ENCODE assay signal across 9 mouse cellular contexts in genomic region chr4:154496991-154497390, GRCm38 (mm10).
DNase-seq lines count a peak whose midpoint lies in the region; ATAC-seq and TF ChIP-seq lines count a peak whose summit lies in the region.
"Had no signal": no experiment of that assay in that cellular context is flagged by ENCODE, and none has a peak within 500 bp of the region (broad histone marks: within the 10 kb centered on the region; RNA-seq: fewer than 3 reads in every experiment).

No protein-coding gene starts in this region.

- no peak for TF ChIP-seq CTCF in ES-Bruce4 (IDR thresholded peaks at IDR 0.05; ENCODE audit: low read depth, low read length)
- no peak for TF ChIP-seq CTCF in cerebellum, adult 2 months (IDR thresholded peaks at IDR 0.05; ENCODE audit: borderline replicate concordance, insufficient read depth, low read depth, low read length)
- no peak for TF ChIP-seq CTCF in layer of hippocampus, adult 2 months (conservative IDR thresholded peaks at IDR 0.05)

- WGBS in cerebellum, adult 2 months: 13% methylated on average over 7 of the region's 7 CpGs
- WGBS in liver, embryonic 16.5 days (ENCODE audit: insufficient replicate concordance): 36% methylated on average over 7 of the region's 7 CpGs

- peaks cover 6% of the 10 kb centered on the region for H3K4me1 ChIP-seq in ES-Bruce4 (ENCODE audit: control insufficient read depth, insufficient read depth, low read length)
- H3K4me1 ChIP-seq in cerebellum, adult 2 months (ENCODE audit: control insufficient read depth, insufficient read depth, low read length): peaks cover 8% of the 10 kb centered on the region
- H3K4me1 ChIP-seq in liver, embryonic 16.5 days (ENCODE audit: control insufficient read depth, low read depth, low read length): peaks cover 4% of the 10 kb centered on the region

- TF ChIP-seq EP300 in ES-Bruce4 (IDR thresholded peaks at IDR 0.05; ENCODE audit: insufficient read depth, low read depth, low read length): 0 out of 2 replicates have a peak, but pooled peaks have one; percentile 18

- TF ChIP-seq POLR2A in ES-Bruce4 (IDR thresholded peaks at IDR 0.05; ENCODE audit: insufficient read depth, low read length): no peak
- TF ChIP-seq POLR2A in cerebellum, adult 2 months (IDR thresholded peaks at IDR 0.05; ENCODE audit: borderline replicate concordance, insufficient read depth, low read length): no peak

- peak overlapping the region; percentile 88 for H3K27ac ChIP-seq in ES-Bruce4 (ENCODE audit: insufficient read depth, low read length)
- no peak overlapping the region for H3K27ac ChIP-seq in cerebellum, adult 2 months (ENCODE audit: insufficient read depth, low read length)
- peak overlapping the region; percentile 79 for H3K27ac ChIP-seq in layer of hippocampus, adult 2 months
- H3K27ac ChIP-seq in liver, embryonic 16.5 days (ENCODE audit: low read length): peak overlapping the region; percentile 71
- H3K27ac ChIP-seq: midbrain, embryonic 12.5 days had no signal

- H3K9me3 ChIP-seq in ES-Bruce4 (replicated peaks; ENCODE audit: control insufficient read depth, insufficient read depth, low read length, poor library complexity, severe bottlenecking): no peaks in the 10 kb centered on the region
- no peaks in the 10 kb centered on the region for H3K9me3 ChIP-seq in liver, embryonic 16.5 days (replicated peaks; ENCODE audit: control insufficient read depth, low read length)
- H3K9me3 ChIP-seq: midbrain, embryonic 12.5 days had no signal

- H3K9ac ChIP-seq in ES-Bruce4 (ENCODE audit: low read depth, poor library complexity, severe bottlenecking): no peak overlapping the region
- H3K9ac ChIP-seq in liver, embryonic 16.5 days (ENCODE audit: low read depth, low read length): no peak overlapping the region
- H3K9ac ChIP-seq: midbrain, embryonic 12.5 days had no signal

- H3K4me2 ChIP-seq in liver, embryonic 16.5 days (ENCODE audit: low read depth, low read length): no peak overlapping the region
- H3K4me2 ChIP-seq: midbrain, embryonic 12.5 days had no signal

- ATAC-seq in liver, embryonic 16.5 days (ENCODE audit: low read depth): peak; percentile 86
- ATAC-seq in megakaryocyte, adult 5-6 weeks (ENCODE audit: poor library complexity, severe bottlenecking): no peak

- H3K4me3 ChIP-seq in ES-Bruce4 (ENCODE audit: low read depth, low read length): no peak overlapping the region
- H3K4me3 ChIP-seq in cerebellum, adult 2 months (replicated peaks; ENCODE audit: insufficient read depth, low read depth, low read length): no peak overlapping the region
- H3K4me3 ChIP-seq in layer of hippocampus, adult 2 months: no peak overlapping the region
- no peak overlapping the region for H3K4me3 ChIP-seq in liver, embryonic 16.5 days (ENCODE audit: low read depth, low read length)
- H3K4me3 ChIP-seq: midbrain, embryonic 12.5 days had no signal

- H3K27me3 ChIP-seq in ES-Bruce4 (ENCODE audit: control insufficient read depth, insufficient read depth, low read length, poor library complexity, severe bottlenecking): no peaks in the 10 kb centered on the region
- no peaks in the 10 kb centered on the region; the same call in 1 of the 2 replicates for H3K27me3 ChIP-seq in cerebellum, adult 2 months (ENCODE audit: control insufficient read depth, insufficient read depth, low read length)
- H3K27me3 ChIP-seq in liver, embryonic 16.5 days (ENCODE audit: control insufficient read depth, insufficient read depth, low read depth, low read length): no peaks in the 10 kb centered on the region

- DNase-seq in cerebellum, adult 2 months: peak; percentile 29 to 50
- peak; percentile 62 to 76 for DNase-seq in frontal cortex, postnatal 14 days (ENCODE audit: low spot score in 2 of 2)
- DNase-seq in heart, postnatal 4 days: peak; percentile 97
- peak; percentile 72 to 83 for DNase-seq in layer of hippocampus, adult 2 months (ENCODE audit: low spot score in 2 of 2)
- DNase-seq in ovary, postnatal 14 days (ENCODE audit: low spot score): peak; percentile 71

- no peaks in the 10 kb centered on the region for H3K36me3 ChIP-seq in ES-Bruce4 (ENCODE audit: control insufficient read depth, insufficient read depth, low read length, poor library complexity, severe bottlenecking)
- H3K36me3 ChIP-seq in liver, embryonic 16.5 days (ENCODE audit: control insufficient read depth, insufficient read depth): no peaks in the 10 kb centered on the region
- H3K36me3 ChIP-seq: midbrain, embryonic 12.5 days had no signal

Comparison
In these comparisons a context has a peak if more than half of its experiments do, and no peak if none do; other contexts are left out.
1. DNase-seq: peak in every context shown above with its lines; median percentile 97 in heart, postnatal 4 days; 78 in layer of hippocampus, adult 2 months; 71 in ovary, postnatal 14 days; 69 in frontal cortex, postnatal 14 days; 40 in cerebellum, adult 2 months.